Mouse (Mus musculus): ENCODE measurements at regions not wholly inside any gene's neighbourhood (a gene's known extent, or its start where the extent isn't known, plus 50 kb on each side); places are given as distances from the start of the nearest gene placed in this dataset.
"Not testable (repeated sequence)": the region's sequence is repeated elsewhere in the genome, so short reads cannot be mapped to it uniquely, and the experiment has no call there.

DNA sequence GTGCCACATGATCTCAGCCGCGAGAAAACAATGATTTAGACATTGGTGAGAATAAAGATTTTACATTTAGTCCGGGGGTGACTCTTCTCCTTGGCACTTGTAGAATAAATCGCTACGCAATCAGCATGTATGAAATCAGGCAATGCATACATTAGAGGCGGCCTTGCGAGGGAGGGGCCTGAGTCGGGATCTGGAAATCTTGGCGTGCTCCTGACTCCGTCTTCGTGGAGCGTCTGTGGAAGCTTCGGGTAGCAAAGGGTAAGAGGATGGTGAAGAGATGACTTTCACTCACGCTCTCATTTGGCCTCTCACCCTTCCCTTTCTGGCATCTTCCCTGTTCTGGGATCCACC, 167.1 kb downstream of the Nkx6-1 start:
- no peak for DNase-seq (ENCODE audit: low spot score)

DNA sequence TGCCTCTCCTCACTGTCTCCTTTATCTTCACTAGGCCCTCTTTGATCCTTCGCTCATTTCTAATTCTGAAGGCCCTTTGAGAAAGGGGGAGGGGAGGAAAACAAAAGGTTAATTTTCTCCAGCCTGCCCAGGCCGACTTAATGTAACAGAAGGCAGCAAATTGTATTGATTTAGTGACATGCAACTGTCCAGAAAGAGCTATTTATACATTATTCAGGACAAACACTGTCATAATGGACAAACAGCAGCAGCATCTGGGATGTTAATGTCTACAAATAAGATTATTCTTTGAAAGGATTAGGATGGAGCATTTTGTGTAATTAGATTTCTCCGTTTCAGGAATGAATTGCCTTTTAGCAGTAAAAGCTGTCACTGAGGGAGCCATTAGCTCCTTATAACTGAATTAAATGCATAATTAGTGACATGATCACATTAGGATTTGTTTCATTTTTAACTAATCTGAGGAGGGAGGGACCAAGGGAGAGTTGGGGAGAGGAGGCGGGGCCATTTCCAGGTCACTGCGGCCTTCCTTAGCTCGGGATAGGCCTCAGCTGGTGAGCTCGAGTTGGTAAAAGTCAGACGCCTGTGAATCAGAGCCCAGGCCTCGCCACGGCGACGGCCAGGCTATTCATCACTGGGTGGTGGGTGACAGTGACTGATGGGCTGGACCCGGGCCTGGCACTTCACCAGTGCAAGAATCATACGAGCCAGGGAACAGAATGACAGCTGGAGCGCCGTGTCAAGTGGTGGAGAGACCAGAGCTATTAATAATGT, 167.7 kb downstream of the Nkx6-1 start:
- DNase-seq (ENCODE audit: low spot score) = no peak

DNA sequence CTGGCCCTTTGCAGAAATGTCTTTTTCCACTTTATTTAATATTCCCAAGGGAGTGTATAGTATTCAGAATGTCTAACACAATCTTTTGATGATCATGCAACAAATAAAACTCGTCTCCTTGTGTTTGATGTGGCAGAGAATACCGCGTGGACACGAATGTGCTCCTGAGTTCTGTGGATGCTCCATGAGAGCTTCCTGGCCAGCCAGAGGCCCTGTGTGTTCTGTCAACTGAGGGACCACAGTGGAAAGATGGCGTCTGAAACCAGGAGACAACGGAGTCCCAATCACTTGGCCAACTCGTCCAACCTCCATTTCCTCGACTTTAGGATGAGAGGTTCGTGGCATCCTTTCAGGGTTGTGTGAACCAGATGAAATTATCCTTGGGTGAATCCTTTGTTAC, 168.6 kb downstream of the Nkx6-1 start:
- no peak for DNase-seq (ENCODE audit: low spot score)

DNA sequence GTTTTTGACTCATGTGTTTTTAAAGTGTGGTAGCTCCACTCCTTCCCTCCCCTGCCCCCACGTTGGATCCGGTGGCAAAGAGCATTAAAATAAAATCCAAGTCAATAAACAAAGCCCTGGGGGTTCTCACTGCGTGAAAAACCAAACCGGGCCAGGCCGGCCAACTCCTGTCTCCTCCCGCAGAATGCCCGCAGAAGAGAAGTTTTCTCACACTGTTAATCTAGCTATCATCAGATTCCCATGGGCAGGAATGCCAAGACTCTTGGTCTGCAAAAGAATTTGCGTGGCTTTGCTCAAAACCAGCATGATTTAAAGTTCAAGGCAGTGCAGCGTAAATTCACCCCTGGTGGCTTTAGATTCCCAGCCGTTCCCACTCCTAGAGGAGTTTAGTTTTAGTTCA, 219.0 kb downstream of the Nkx6-1 start:
- DNase-seq (ENCODE audit: low spot score) = no peak

DNA sequence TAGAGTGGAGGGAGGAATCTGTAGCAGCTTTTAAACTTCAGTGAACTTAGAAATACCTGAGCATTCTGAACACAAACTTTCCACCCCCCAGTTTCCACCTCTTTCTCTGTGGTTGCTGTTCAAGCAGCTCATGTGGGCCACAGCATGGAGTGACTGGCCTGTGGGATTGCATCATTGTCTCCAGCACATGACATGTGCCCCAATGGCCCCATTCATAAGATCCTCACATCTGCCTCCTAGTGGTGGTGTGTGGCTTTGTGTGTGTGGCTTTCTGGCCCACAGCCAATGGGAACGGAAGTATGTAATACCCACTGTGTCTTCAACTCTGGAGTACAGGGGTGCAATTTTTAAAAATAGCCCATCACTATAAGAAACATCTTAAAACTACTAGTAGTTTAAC, 223.0 kb downstream of the Nkx6-1 start:
- no peak for DNase-seq (ENCODE audit: low spot score)

DNA sequence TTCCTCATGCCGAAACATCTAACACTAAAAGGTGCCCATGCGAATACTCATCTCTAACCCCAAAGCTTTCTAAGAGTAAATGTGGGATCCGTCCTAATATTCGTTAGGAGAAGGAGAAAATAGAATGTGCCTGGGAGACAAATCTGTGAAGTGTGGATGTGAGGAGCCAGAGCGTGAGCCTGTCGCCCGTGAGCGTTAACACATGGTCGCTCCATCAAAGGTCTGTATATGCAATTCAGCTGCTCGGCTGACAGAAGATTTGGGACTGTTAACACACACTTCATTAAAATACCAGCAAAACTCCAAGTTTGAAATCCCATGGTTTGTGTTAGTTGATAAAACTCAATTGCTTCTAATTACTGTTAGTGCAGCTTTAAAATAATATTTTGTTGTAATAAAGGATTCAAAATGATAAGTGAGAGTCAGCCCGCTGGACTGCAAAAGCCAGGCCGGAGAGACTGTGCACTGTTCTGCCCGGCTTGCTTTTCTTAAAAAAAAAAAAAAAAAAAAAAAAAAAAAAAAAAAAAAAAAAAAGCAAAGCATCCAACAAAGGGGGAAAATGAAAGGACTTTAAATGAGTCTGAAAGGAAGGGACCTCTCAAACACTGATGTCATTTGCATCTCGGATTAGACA, 227.0 kb downstream of the Nkx6-1 start:
- no peak for DNase-seq (ENCODE audit: low spot score)

DNA sequence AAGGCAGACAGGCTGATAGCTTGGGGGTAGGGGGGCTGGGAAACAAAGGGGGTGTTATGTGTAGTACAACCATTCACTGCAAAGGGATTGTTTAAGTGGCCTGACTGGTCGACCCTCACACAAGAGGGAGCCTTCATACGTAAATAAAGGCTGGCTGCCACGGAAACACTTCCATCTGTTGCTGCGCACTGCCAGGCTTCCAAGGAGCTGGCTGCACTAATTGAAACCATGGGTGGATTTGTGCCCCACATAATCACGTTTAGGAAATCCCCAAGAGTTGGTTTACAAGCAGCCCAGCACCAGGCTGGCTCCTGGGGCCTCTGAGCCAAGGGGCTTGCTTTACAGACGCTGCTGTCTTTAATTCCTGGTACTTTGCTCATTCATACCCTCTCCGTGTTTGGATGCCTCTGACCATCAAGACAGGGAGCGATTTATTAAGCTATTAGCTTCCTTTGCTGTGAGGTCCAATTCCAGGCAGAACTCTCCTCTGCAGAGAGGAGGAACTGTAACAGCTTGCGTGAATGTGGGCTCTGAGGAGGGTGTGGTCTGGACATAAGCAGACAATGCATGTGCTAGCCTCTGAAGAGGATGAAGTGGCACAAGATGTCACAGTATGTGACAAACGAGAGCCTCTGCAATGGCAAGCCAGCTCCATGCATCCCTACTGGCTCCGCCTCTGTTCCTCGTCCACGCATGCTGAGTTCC, 238.6 kb downstream of the Nkx6-1 start:
- DNase-seq (ENCODE audit: low spot score) = no peak

DNA sequence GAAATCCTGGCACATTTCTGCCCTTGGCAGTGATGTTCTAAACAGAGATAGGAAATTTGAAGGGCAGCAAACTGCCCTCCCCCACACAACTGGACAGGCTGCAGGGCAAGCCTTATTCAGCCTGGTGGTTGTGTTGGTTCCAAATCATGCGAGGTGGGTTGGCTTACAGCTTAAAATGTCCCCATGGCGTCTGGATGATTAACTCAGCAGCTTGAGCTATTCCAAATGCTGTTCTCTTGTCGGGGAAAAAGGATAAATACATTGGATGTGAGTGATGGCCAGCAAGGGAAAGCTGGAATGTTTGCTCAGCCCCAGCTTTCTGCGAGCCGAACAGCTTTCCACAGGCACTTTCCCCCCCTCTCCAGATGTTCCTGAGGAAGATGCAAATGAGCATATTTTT, 280.5 kb downstream of the Nkx6-1 start:
- DNase-seq (ENCODE audit: low spot score) = no peak

DNA sequence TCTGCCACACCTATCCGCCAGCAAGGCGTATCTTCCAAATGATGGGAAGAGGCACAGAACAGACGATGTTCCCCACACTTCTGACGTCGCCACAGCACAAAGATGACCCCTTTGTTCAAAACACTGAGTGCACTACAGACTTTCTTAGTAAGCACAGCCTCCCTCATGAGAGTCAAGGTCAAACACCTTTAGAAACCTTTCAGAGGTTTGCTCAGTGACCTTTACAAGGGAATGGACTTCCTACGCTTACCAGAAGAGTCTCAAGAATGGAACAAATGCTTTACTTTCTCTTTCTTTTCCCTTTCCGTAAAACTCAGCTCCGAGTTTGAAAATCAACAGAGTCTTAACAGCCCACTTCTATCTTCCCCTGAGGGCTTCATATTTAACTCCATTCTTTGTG, 283.4 kb downstream of the Nkx6-1 start:
- no peak for DNase-seq (ENCODE audit: low spot score)

DNA sequence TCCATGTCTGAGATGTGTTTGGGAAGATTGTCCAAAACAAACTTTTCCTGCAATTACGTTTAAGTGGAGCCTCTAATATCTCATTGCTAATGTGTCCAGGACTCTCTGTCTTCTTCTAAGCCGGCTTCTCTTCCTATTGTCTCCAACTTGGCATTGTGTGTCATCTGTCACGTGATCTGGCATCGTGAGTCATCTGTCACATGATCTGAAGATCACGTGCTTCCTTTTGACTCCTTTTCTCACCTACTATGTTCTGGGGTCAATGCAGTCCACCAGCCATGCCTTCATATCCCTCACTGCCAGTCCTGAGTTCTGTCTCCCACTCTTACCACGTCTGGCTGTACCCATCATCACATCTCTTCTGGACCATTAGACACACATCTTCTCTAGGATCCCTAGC, 288.1 kb downstream of the Nkx6-1 start:
- DNase-seq (ENCODE audit: low spot score) = no peak

DNA sequence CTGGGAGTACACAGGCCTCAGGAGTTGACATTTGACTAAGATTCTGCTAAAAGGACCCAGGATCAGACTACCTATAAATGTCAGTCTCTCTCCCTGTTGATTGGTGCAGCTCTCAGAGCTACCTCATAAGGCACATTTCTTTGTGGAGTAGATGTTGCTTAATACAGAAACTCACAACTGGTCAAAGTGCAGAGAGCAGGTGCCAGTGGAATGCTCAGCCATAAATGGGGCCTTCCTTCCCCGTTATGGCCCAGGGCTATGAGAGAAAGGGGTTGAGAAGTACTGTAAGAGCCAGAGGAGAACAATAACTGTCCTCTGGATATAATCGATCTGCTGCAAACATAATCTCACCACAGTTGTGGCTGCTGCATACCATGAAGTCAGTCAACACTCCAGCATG, 290.7 kb downstream of the Nkx6-1 start:
- DNase-seq (ENCODE audit: low spot score) = no peak

DNA sequence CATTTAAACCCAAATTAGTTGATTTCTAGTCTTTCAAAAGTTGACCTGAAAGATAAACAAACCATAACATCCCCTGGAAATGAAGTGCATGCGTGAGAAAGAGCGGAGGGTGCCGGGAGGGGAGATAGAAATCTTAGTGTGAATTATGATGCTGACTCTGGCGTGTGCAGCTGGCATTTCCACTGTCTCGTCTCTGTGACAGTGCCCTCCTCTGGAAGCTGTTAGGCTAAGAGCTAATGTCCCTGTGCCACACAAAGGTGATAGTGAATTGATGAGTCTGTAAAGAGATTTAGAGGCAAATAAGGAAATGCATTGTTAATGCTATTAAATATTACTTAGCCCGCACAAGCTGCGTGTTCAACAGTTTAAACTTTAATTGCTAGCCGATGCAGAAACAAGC, 292.6 kb downstream of the Nkx6-1 start:
- DNase-seq (ENCODE audit: low spot score) = no peak

DNA sequence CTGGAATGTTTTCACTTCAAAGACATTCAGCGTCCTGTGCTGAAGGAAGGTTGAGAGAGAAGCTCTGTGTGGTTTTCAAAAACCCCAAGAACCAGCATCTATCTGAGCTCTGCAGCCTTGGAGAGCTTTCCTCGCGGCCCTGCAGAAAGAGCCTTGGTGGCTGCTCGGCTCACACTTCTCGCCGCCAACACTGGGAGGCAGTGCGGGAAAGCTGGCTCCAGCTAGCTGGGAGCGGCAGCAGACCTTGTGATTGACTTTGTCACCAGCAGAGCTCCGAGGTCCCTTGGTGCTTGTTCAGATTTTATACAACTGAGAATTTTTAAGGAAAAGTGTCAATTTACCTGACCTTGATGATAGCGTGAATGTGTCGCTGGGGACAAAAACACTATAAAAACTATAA, 299.4 kb downstream of the Nkx6-1 start:
- no peak for DNase-seq (ENCODE audit: low spot score)

DNA sequence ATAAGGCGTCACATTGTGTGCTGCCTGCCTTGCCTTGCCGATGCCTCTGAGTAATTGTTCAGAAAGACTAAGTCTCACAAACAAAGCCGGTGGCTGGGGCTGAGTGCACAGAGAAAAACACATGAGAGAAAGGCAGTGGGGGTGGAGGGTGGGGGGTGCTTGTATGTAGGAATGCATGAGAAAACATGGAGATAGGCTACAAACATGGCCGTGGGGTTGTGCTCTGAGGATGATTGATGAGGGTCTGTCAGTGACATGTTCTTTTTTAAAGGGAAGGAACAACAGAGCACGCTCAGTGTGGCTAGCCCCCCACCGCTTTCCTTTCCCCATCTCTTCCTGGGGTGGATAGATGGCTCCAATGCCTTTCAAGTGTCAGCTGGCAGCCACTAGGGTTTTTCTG, 304.8 kb downstream of the Nkx6-1 start:
- DNase-seq (ENCODE audit: low spot score) = no peak

DNA sequence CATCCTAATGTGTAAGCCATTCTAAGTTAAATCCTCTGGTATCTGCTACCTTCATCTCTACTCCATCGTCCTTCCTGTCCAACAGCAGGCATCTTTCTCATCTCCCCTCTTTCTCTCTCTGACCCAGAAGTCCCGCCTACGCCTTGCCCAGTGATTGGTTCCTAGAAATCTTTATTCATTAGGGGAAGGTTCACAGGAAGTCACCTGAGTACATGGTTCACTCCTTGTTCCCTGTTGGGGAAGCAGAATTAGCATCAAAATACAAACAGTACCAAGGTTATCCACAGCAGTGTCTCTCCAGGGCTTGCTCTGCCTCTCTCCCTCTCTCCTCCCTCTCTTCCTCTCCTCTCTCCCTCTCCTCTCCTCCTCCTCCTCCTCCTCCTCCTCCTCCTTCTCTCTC, 319.4 kb downstream of the Nkx6-1 start:
- DNase-seq (ENCODE audit: low spot score) = no peak

DNA sequence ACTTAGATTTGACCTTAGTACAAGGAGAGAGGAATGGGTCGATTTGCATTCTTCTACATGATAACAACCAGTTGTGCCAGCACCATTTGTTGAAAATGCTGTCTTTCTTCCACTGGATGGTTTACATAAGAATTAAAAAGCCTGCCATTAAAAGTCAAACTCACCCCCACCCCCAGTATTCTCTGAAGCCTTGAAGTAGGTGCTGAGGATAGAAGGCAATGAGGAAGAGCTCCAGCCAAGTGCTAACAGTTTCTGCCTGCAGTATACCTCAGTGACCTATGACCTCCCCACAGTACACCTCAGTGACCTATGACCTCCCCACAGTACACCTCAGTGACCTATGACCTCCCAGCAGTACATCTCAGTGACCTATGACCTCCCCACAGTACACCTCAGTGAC, 328.4 kb downstream of the Nkx6-1 start:
- not testable (repeated sequence) for DNase-seq (ENCODE audit: low spot score)

DNA sequence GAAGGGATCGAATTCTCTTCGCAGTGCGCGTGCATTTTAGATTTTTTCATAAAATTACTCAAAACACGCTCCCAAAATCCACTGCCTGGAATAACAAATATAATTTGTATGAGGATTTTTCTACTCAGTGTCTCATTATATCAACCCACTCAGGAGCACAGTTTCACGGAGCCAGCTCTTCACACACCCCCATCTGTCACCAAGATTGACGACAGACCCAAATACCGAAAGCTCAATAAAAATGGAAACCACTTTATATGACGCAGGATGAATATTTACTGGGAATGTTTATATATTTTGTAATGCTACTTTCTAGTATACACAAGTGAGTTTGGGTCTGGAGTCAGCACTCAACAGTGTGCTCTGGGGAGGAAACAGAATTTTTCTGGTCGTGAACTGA, 333.0 kb downstream of the Nkx6-1 start:
- no peak for DNase-seq (ENCODE audit: low spot score)

DNA sequence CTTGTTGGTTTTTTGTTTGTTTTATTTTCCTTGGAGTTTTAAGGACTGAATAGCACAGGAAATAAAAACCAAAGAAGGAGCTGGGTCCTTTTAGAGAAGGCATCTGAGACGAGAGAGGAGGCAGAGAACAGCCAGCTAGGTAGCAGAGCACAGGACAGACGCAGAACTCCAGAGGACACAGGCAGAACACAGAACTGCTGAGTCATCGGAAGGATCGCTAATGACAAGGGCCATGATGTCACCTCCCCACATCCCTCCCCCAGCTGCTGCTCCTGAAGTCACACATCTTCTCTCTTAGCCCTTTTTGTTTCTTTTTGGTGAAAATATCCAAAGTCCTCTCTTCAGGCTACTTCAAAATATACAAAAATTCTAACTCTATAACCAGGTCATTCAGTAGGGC, 338.7 kb downstream of the Nkx6-1 start:
- DNase-seq (ENCODE audit: low spot score) = no peak

DNA sequence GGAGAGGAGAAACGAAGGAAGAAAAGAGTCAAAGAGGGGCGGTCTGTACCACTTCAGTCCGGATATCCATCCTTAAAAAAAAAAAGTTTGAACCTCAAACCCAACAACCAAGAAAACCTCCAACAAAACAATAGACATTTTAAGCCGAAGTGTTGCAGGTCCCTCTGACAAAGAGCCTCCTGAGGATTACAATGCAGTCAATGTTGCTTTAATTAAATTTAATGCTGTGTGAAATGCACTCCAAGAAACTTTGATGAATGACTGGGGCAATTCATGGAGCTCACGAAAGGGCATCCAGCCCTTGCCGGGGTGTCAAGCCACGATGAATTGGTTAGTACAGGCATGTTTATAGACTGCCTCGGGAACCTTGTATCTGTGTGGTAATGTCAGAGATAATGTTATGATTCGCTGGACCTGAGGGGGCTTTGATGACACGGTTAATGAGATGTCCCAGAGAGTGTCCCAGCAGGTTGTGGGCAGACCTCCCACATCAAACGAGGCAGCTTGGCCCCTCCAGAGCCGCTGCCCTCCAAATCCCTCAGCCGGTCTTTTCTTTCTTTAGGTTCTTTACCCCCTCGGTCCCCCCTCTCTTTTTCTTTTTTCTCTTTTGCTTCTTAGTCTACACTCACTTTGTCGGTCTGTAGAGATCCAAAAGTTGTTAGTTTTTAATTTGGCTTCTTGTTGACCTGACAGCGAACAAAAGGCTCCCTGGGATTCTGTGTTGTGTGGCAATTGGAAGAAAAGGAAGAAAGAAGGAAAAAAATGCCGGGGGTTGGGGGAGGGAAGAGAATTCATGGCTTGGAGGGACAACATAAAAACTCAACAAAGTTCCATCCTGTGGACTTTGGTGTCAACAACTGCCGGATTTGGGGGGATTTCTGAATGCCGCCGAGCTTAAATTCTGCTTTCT, 341.5 kb downstream of the Nkx6-1 start:
- no peak for DNase-seq (ENCODE audit: low spot score)

DNA sequence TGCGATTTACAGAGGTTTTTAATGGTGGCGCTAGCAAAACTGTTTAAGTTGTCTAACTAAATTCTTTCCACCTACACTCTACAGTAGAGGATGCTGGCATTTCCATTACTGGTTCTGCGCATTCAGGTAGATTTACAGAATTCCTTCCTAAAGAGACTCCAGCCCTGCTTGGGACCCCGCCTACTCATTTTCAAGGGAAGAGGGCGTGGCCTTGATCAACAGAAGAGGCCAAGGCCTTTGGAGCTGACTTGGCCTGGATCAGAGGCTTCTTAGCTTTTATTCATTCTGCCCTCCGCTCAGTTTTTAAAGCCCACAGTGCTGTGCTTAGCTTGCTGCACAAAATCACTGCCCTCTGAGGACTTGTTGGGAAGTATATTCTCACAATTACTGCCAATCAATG, 364.8 kb downstream of the Nkx6-1 start:
- no peak for DNase-seq (ENCODE audit: low spot score)

DNA sequence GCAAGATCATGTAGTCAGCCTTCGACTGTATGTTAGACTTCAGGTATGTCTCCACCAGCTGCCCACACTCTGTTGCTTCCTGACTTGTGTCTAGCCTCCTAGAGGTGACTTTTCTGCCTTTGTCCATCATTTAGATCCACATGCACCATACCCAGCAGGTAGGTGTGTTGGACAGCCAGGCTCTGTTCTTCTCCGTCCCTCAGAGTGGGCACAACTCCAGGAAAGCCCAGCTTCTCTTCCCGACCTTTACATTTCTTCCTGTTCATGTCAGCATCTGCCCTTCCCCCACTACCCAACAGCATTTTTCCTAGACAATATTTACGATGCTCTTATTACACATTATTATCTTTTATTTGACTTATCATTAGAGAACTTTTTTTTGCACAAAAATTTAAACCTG, 366.4 kb downstream of the Nkx6-1 start:
- DNase-seq (ENCODE audit: low spot score) = no peak

DNA sequence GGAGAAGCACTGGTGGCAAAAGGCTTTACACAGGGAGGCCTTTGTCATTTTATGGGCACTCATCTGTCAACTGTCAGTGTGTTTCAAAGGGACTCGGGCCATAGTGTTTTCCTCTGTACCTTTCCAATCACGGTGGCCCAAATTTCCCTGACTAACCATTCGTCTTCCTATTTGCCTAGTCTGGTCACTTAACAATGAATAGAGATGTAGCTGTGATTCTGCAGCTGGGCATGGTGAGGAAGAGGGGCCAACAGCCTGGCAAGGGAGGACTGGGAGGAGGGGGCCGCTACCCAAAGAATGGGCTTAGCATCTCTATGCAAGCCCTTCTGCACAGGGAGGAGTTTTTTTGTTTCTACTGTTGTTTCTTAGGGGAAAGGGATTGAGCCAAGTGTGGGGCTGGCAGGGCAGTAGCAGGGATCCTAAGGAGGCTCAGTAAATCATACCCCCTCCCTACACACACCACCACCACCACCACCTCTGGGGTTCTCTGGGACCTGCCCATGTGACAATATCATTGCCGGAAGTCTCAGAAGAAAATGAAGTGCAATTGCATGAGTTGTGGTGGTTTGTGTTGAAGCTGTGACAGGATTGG, 367.2 kb downstream of the Nkx6-1 start:
- DNase-seq (ENCODE audit: low spot score) = no peak
